Mouse (Mus musculus): ENCODE measurements around the gene Sema3a.

GRCm38 (mm10) chr5:13406131-13406530 lies 280.9 kb downstream of the Sema3a start:
- TF ChIP-seq GATA1 (IDR thresholded peaks at IDR 0.05; ENCODE audit: low read length) (no peak), TAL1 (IDR thresholded peaks at IDR 0.05; ENCODE audit: low read length) (no peak)
